Mouse (Mus musculus): ENCODE measurements around the gene Rbks. TPM values are rescaled to one million over a fixed set of nuclear protein-coding genes. Genes with fewer than 3 reads are reported as not detected.

Rbks gene
- polyA plus RNA-seq, 1 experiment from 2014 or later, result 23.4 TPM

DNA sequence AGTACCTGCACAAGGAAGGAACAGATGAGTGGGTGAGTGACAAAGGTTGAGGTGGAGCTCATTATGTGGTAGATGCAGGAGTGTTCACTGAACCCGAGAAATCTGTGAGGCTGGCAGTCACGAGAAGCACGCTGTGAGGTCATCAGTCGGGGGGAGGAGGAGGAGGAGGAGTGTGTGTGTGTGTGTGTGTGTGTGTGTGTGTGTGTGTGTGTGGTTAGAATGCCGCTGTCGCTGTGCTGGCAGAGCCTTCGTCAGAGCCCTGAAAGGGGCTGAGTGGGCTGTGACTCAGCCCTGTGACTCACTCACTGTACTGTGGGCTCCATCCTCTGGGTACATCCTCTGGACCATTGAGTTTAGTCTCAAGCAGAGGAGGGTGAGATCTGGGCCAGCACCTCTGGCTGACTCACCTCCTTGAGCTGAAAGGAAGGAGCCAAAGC lies 120.9 kb downstream of the Rbks start:
- no peaks in the 10 kb centered on the region for H3K27me3 ChIP-seq (ENCODE audit: insufficient read depth, low read length)
- H3K4me3 ChIP-seq (ENCODE audit: low read depth, low read length), result no peak overlapping the region
- 49% methylated on average over 6 of the region's 7 CpGs for WGBS (ENCODE audit: insufficient replicate concordance)
- H3K4me2 ChIP-seq (ENCODE audit: low read depth, low read length), result no peak overlapping the region
- no peak overlapping the region for H3K27ac ChIP-seq (ENCODE audit: low read depth)
- no peaks in the 10 kb centered on the region for H3K36me3 ChIP-seq (replicated peaks; ENCODE audit: insufficient read depth, low read length)
- no peaks in the 10 kb centered on the region for H3K9me3 ChIP-seq (ENCODE audit: low read length)
- peak; percentile 31; the same call in 1 of the 2 replicates for ATAC-seq
- peaks cover 3% of the 10 kb centered on the region for H3K4me1 ChIP-seq (ENCODE audit: insufficient read depth)
- H3K9ac ChIP-seq (replicated peaks), result no peak overlapping the region
- TF ChIP-seq EP300 (IDR thresholded peaks at IDR 0.05; ENCODE audit: low read depth) (no peak), CTCF (IDR thresholded peaks at IDR 0.05; ENCODE audit: low read depth) (no peak)
- DNase-seq, result no peak

Small RNAs within 50 kb of the gene (microRNA-seq; reads per million reads assigned to microRNA genes)
- not detected for gene Mir3473e

Other genes starting within 250 kb of the Rbks start
- 6.3 and 7.6 TPM in 2 replicates for gene Zfp512, start 245.2 kb downstream of the Rbks start, polyA plus RNA-seq (2015; fragmentation: Nextera tagmentation; extraction: Ambion mirVana)
- not detected in 2 replicates for gene 4930548H24Rik, start 211.9 kb downstream of the Rbks start, polyA plus RNA-seq (2015; fragmentation: Nextera tagmentation; extraction: Ambion mirVana)
- gene Gpn1, start 202.9 kb downstream of the Rbks start, polyA plus RNA-seq (2015; fragmentation: Nextera tagmentation; extraction: Ambion mirVana), result 10.9 TPM in 2 replicates
- 8.2 and 8.7 TPM in 2 replicates for gene Slc4a1ap, start 170.6 kb downstream of the Rbks start, polyA plus RNA-seq (2015; fragmentation: Nextera tagmentation; extraction: Ambion mirVana)
- gene Supt7l, start 169.8 kb downstream of the Rbks start, polyA plus RNA-seq (2015; fragmentation: Nextera tagmentation; extraction: Ambion mirVana), result 4.9 and 5.2 TPM in 2 replicates
- gene Mrpl33, start 100.7 kb downstream of the Rbks start, polyA plus RNA-seq (2015; fragmentation: Nextera tagmentation; extraction: Ambion mirVana), result 165 and 167 TPM in 2 replicates
- 22.1 and 25.2 TPM in 2 replicates for gene Babam2, start 57 bp upstream of the Rbks start, polyA plus RNA-seq (2015; fragmentation: Nextera tagmentation; extraction: Ambion mirVana)

Measured in liver, postnatal 0 days (tissue).